Mouse (Mus musculus): ENCODE data around the gene Maco1.

- TF ChIP-seq CTCF (IDR thresholded peaks at IDR 0.05; ENCODE audit: control insufficient read depth, insufficient read depth, insufficient read length) (no peak), CEBPB (IDR thresholded peaks at IDR 0.05; ENCODE audit: low read depth) (no peak), MYOG (IDR thresholded peaks at IDR 0.05; ENCODE audit: control insufficient read depth, extremely low read depth, insufficient read length) (no peak), MAX (IDR thresholded peaks at IDR 0.05) (no peak), FOSL1 (IDR thresholded peaks at IDR 0.05; ENCODE audit: insufficient read depth, low read length, poor library complexity, severe bottlenecking) (no peak)
Measured at GRCm38 (mm10) chr4:134800098-134800497, 53.0 kb downstream of the Maco1 start.
